Mouse (Mus musculus) right cerebral cortex, postnatal 36 days (tissue): ENCODE data around the gene Ttc7.

Experiments
- DNase-seq, 2 experiments: peaks; one replicate each; pipeline ENCODE4 v3.0.0; 2022; ENCODE audit warnings: low spot score in 2 of 2, mixed read lengths in 1 of 2

Ttc7 gene

DNA sequence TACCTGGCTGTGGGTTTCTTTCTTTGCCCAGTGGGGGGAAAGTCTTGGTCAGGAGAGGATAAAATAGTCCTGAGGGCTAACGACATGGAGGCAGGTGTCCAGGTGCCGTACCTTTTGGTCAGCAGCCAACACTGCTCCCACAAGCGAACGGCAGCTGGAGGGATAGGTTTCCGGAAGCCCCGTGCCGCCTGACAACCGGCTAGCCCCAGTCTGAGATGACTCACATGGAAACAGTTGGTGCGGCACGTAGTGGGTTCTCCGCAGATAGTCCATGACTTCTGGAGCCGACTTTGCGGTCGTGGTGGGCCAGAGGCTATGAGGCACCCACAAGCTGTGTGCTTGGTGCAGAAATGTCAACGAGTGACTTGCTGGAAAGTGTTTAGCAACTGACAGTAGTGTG lies 81.4 kb downstream of the Ttc7 start:
- no peak for DNase-seq

DNA sequence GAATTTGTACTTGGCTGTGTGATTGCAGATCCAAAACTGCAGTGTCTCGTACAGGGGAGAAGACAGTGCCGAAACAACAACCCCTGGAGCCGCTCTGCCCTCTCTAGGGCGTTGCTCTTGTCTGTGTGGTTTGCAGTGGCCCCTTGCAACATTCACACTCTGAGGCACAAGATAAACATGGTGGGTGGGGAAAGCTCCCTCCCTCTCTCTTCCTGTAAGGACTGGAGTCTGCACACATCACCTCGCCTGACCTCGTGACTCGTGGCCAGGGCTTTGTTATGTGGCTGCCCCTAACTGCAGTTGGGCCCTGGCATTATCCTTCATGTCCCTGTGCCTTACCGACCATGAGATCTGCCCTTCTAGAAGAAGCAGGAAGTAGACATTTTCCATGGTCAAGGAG lies 82.6 kb downstream of the Ttc7 start:
- no peak for DNase-seq

DNA sequence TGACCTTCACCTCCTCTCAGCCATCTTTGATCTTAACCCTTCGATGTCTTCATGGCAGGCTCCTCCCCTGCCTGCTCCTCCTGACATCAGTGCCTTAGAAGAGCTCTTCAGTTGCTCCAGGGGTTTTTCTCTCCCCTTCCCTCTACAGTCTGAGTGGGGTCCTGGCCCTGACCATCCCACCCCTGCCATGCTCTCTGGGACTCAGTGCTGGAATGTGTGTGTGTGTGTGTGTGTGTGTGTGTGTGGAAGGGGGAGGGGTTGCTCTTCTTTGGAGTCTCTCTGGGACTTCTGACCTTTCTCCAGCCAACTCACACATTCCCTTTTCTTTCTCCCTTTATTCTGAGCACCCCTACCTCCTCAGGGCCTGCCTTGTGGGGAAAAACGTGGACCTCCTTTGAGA lies 83.8 kb downstream of the Ttc7 start:
- DNase-seq, result no peak

DNA sequence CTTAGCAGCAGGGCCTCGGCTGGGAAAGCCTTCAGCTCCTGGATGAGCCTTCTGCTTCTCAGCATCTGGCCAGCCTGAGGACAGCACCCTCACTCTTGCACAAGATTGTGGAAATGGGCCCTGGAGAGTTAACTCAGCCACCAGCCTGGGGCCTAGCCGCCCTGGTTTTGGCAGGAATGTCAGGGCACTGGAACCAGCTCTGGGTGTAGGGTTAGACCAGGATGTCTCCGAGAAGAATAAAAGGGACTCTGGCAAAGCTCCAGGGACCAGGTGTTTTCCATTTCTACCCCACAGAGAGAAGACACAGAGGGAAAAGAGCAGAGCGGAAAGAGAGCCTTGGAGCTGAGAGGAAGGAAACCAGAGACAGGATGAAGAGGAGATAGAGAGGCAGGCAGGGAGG lies 84.5 kb downstream of the Ttc7 start:
- DNase-seq, result no peak

DNA sequence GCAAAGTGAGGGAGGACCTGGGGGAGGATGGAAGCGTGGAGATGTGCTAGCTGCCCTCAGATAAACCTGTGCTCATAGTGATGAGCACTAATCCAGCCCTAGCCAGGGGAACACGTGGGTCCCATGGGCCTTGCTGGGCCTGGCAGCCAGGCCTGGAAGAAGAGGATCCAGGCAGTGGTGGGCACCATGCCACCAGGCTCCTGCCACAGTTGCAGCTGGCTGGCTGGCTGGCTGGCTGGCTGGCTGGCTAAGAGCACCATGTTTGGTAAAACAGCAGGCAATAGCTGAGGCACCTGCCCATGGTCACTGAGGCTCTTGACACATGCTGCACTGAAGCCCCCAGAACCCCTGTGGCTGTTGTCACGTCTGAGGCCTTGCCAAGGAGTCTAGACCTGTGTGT lies 85.0 kb downstream of the Ttc7 start:
- peak in 1 of 2 experiments; percentile 61 for DNase-seq

DNA sequence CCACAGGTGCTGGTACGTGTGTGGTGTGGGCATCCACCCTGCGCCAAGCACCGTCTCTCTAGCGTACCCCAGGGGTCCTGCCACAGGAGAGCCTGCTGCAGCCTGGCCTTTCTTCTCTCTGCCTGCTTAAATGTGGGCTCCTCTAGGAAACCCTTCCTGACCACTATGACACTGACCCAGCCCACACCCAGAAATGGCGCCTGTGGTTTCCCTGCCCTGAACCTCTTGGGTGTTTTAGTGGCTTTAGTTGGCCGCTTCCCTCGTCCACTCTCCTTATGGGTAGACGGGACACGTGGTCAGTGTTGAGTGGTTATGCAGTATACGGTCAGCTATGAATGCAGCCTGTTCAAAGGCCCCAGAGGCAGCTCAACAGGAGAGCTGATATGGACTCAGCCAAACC lies 85.8 kb downstream of the Ttc7 start:
- DNase-seq, result no peak

DNA sequence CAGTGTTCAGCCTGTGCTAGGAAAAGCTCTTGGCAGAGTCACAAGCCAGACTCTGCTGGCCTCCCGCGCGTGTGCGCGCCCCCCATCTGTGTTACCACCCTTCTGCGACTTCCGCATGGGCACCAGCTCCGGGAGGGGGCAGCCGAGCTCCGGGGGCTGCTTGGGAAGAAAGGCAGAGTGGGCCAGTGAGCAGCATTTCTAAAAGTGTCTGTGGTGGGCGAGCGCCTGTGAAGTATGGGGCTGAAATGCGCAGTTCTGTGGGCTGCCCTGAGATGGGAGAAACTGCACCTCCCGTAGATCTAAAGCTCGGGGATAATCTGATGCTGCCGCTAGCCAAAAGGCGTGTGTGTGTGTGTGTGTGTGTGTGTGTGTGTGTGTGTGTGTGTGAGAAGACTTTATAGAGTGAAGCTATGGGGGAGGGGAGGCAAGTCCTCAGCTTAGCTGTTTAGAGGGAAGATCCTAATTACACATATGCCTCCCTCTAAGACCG lies 86.6 kb downstream of the Ttc7 start:
- DNase-seq, result peak; percentile 83 to 92

DNA sequence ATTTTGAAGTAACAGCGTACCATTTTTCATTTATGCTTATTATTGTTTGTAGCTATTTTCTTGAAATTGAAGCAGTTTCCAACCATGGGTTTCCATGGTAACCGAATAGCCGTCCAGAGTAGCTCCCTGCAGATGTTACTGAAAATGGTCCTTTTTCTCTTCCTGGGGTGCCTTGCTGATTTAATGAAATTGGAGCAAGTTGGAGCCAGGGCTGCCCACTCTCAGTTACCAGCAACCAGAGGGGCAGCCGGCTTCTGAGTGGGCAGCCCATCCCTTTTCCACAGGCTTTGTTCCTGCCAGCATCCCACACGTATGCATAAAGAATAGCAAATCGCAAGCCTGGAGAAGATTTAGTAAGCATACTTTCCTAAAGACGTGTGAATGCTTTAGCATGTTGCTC lies 89.5 kb downstream of the Ttc7 start:
- DNase-seq, result peak; percentile 67 to 77

DNA sequence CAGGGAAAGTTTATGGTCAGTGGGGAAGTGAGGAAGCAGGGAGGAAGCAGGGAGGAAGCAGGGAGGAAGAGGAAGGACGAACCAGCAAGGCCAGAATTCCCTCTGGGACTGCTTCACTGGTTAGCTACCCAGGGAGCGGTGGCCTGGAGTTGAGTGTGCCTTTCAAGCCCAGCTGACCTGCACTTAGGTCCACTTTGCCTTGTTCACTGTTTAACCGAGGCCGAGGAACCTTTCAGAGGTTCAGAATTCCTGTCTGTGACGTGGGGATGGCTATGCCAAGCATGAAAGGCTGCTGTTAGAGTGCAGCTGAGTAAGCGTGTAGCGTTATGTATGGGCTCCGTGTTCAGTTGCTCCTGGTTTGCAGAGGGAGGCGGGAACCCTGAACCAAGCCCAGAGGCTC lies 90.6 kb downstream of the Ttc7 start:
- no peak for DNase-seq

DNA sequence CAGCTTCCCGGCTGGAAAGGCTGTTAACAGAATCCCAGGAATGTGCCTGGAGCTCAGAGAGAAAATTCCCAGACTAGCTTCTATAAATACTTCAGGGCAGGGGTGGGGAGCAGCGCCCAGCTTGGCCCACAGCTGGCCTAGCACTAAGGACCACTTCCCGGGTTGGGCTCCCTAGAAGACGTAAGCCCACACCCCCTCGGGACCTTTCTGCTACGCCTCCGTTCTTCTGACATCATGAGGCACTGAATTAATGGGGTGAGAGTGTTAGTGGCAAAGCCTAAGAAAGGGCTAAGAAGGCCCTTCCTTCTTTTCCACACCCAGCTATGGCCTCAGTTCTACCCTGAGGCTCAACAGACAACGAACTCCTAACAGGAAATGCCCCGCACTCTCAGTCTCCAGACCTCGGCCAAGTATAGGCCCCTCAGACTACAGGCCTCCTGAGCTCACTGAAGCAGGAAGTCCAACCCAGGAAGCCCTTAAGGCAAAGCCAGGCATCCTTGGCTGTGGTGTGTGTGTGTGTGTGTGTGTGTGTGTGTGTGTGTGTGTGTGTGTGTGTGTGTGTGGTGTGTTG lies 93.3 kb downstream of the Ttc7 start:
- DNase-seq, result no peak

DNA sequence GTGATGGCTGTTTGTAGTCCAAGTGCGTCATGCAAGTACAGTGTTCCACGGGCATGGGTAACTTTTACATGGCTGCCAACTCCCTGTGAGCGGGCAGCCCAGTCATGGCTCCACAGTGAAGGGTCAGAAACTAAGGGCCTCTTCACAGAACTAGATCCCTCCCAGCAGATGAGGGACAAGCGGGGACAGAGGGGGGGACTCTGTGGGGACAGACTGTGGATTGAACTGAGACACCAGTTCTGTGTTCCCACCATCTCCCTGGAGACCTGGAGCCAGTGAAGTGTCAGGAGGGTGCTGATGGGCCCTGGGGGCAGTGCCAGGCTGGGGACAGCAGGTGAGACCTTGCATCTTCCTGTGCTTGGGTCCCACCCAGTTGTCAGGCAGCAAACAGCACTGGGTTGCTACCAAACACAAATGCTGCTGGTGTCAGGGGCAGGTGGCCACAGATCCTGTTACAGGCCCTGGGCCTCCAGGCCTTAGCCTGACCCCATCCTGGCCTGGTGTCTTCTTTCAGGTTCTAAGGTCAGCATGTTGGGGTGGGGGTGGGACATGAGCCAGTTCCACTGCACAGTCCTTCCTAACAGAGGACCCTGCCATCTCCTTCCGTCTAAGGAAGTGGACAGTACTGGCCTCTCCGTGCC lies 94.3 kb downstream of the Ttc7 start:
- no peak for DNase-seq

DNA sequence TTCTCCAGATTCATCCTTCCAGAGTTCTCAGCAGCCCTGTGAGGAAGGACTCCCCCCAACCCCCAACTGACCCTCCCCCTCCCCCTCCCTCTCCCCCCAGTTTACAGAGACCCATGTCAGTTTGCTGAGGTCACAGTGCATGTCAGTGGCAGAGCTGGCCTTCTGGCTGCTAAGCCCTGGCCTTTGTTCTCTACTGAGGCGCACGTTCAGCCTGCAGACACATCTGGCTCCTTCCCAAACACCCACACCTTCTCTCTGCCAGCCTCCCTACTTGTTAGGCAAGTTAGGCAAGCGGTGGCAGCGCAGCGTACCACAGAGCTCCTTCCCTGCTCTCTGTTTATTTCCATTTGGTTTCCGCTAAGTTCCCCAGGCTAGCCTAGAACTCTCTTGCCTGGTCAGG lies 94.8 kb downstream of the Ttc7 start:
- peak in 1 of 2 experiments; percentile 78 for DNase-seq

DNA sequence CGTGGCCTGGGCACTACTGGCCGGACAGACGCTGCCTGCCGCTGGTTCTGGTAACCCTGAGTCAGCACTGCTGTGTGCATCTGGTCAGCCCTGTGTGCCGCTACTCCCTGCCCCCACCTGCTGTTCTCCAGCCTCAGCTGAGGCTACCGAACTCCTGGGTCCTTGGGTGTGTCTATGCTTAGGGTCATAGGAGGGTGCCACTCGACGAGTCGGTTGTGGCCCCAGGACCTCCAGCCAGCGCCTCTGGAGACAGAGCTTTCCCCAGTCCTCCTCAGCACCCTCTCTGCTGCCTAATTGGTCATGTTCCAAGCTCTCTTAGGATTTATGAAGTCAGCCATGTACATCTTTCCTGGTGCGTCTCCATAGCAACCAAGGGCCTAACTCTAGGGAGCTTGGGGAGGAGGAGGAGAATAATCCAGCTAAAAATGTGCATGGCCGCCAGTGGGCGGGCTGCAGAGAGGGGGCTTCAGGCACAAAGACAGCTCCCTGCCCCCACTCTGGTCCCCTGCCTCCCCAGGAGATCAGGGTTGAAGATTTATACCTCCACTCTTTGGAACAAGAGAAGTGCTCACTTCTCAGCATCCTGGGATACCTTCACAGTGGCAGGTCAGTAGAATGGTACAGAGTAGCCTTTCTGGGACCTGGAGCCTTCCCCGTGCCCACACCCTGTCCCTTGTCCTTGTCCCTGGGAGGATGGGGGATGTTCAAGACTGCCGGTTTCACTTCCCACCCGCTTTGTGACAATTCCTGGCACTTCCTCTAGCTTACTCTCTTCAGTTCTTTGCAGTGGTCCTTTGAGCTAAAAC lies 95.9 kb downstream of the Ttc7 start:
- DNase-seq, result peak; percentile 62 to 80

DNA sequence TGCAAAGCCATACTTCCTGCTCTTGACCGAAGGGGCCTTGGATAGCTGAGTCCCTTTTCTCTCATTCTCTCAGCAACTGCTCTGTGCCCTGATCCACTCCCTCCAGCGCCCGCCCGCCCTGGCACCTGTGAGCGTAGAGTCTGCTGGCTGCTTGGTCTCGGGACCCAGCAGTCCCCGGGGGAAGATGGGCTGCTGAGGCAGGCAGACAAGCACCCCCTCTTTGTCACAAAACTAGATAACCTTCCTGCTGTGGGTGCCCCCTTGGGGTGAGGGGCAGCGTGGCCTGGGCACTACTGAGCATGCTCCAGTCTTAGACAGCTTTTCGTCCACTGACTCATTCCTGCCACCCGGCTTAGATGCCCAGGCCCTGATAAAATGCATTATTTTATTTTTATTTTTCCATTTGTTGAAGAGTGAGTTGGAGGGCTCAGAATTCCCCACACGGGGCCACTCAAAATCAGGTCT lies 96.5 kb downstream of the Ttc7 start:
- no peak for DNase-seq

DNA sequence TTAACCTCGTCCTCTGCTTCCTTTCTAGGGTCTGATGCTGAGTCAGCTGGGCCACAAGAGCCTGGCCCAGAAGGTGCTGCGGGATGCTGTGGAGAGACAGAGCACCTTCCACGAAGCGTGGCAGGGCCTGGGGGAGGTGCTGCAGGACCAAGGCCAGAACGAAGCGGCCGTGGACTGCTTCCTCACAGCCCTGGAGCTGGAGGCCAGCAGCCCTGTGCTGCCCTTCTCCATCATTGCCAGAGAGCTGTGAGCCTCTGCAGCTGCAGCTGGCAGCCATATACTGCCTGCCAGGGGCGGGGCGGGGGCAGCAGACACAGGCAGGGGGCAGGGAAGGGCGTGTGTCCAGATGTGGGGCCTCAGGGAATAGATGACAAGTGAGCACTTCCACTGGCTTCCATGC lies 97.1 kb downstream of the Ttc7 start:
- no peak for DNase-seq

DNA sequence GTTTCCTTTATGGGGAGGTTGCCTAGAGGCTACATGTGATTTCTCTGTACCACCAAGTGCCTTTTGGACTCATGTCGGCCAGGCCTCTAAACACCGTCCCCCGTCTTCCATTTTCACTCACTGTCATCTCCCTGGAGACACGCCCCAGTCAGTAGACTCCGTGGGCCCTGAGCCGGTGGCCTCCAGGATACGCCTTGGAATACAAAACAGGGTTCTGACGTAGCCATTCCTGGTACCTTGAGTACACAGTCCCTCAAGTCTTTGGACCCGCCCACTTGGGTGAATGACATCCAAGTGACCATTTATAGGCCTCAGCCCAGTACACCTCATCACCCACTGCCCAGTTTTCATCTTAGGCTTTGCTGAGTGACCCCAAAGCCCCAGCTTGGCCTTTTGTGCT lies 98.0 kb downstream of the Ttc7 start:
- no peak for DNase-seq

DNA sequence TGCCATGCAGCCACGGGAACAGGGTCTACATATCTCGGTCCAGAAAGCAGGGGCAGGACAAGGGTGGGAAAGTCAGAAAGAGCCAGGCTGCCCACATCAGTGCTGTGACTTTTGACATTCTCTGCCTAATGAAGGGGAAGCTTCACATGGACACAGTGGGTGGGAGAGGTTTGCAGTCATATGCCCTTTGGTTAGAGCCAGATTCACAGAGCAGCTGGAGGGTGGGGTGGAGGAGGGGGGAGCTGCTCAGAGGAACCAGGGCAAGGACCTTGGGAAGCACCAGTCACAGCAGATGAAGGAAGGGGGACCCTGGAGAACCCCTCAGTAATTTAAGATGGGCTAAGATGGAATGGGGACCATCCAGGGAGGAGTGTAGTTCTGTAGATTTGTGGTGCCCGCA lies 103.1 kb downstream of the Ttc7 start:
- no peak for DNase-seq

DNA sequence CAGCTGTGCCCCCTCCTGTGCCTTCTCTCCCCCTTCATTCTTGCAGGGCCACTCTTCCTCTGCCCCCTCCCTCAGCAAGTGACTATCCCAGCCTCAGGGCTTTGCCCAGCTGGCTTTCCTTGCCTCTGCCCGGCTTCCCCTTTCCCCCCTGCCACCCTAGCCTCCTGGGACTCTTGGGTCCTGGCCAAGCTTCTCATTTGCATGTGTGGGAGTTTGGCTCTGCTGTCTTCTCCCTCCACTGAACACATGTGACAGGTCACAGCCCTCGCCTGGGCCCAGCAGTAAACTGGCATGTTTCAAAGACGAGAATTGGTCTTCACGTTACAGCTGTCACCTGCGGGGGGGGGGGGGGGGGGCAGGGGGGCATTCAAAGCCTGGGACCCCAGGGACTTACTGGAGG lies 104.4 kb downstream of the Ttc7 start:
- DNase-seq, result no peak

DNA sequence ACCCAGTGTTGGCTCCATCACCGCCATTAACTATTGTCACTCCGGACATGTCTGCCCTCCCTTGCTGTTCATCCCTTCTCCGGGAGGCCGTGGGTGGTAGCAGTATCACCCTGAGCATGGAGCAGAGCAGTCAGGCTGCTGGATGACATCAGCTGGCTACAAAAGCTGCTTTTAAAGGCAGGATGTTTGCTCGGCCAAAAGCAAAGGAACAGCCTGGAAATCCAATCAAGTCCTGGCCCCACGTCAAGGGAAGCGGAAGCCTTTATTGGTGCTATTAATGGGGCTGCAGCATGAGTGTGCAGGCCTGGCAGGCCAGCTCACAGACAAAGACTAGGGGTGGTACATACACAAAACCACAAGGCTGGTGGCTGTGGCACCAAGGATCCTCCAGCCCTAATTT lies 108.6 kb downstream of the Ttc7 start:
- DNase-seq, result no peak

DNA sequence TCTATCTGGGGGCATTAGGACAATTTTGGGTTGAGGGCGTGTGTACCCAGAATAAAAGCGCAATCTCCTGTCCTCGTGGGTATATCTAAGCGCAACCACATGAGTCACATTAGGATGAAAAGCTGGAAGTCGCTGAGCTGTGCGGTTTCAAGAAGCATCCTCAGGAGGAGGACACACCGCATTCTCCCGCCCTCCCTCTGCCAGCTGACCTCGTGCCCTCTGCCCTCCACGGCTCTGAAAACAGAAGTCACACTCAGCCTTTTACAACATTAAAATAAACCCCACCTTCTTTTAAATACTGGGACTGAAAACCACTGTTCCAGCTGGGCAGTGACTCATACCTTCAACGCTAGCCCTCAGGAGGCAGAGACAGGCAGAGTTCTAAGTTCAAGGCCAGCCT lies 114.4 kb downstream of the Ttc7 start:
- no peak for DNase-seq

DNA sequence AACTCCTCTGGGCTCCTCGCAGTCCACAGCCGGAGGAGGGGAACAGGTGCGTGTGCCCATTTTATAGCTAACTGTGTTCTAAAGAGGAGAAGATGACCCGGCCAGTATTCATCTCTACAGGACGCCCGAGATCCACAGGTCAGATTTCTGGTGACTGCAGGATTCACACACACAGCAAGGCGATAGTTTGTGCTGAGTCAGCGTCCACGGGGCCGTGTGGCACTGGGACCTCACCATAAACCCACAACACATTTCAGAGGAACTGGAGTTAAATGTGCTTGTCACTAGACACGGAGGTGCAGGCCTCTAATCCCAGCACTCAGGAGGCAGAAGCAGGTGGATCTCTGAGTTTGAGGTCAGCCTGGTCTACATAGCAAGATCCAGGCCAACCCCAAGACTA lies 119.8 kb downstream of the Ttc7 start:
- DNase-seq, result no peak

DNA sequence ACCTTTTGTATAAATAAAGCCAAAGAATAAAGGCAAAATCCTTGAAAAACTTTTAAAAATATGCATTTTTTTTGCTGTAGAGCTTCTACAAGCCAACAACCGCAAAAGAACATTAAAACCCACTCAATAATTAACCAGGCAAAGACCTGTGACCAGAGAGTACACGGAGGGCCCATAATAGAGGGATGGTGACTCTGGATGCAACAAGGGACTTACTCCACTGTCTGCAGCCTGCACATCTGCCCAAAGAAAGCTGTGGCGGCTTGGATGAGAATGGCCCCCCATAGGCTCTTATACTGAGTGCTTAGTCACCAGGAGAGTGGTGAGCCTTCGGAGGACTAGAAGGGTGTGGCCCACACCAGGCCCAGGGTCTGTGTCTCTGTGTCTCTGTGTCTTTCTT lies 120.8 kb downstream of the Ttc7 start:
- DNase-seq, result no peak

DNA sequence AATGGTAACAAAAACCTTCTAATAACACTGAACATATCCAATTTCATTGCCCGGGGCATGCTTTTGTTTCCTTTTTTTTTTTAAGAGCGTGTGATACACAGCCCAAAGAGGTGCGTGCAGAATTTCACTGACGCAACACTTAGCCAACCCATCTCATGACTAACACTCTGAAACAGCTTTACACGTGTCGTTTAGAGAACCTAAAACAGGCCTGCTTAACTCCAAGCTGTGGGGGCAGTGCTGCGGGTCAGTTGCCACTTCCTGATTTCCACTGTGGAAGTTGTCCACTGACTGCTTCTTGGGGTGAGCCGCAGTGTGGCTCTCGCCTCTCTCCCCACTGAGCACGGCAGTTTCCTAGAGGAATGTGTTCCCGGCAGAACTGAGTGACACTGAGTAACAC lies 122.9 kb downstream of the Ttc7 start:
- DNase-seq, result no peak
